Mouse (Mus musculus) MEL (cell line): ENCODE results near the gene Clns1a. TPM values are rescaled to one million over a fixed set of nuclear protein-coding genes. Genes with fewer than 3 reads are reported as not detected.
A peak's percentile ranks its signal among the peaks of the same experiment; 100 is the strongest.

ENCODE experiments used
- DNase-seq: peaks from one replicate; pipeline ENCODE4 v3.0.0; 2011; ENCODE audit warnings: low read depth, low spot score
- H3K27ac ChIP-seq: 2 replicates; pipeline ENCODE4 v1.5.1; 2012; ENCODE audit warnings: low read depth, mild to moderate bottlenecking, control low read depth, low read length, moderate library complexity; ENCODE audit not compliant: control insufficient read depth
- H3K27me3 ChIP-seq, 2 experiments: fragments of 150-350 bp in 1 of 2; sonication (generic) in 1 of 2; 2 replicates each; pipeline ENCODE4 v1.6.1; 2012; ENCODE audit warnings: low read length in 2 of 2, mild to moderate bottlenecking in 2 of 2, improper control_type of control experiment in 1 of 2, moderate library complexity in 1 of 2; ENCODE audit not compliant: insufficient read depth in 2 of 2, control insufficient read depth in 1 of 2
- H3K36me3 ChIP-seq, 2 experiments: 2 replicates each; pipeline ENCODE4 v1.6.1; 2012 to 2014; ENCODE audit warnings: low read length in 2 of 2, improper control_type of control experiment in 1 of 2, inconsistent platforms in 1 of 2, mild to moderate bottlenecking in 1 of 2; ENCODE audit not compliant: insufficient read depth in 2 of 2, control insufficient read depth in 1 of 2
- H3K4me1 ChIP-seq, 2 experiments: fragments of 150-350 bp in 1 of 2; sonication (generic) in 1 of 2; 2 replicates each; pipeline ENCODE4 v1.6.1; 2012; ENCODE audit warnings: low read length in 2 of 2, improper control_type of control experiment in 1 of 2, mild to moderate bottlenecking in 1 of 2; ENCODE audit not compliant: insufficient read depth in 2 of 2, control insufficient read depth in 1 of 2
- H3K4me3 ChIP-seq, 2 experiments: fragments of 150-350 bp in 1 of 2; sonication (generic) in 1 of 2; 2 replicates each; pipeline ENCODE4 v1.5.1; 2012; ENCODE audit warnings: low read depth in 2 of 2, low read length in 2 of 2, mild to moderate bottlenecking in 2 of 2, moderate library complexity in 2 of 2, control low read depth in 1 of 2, improper control_type of control experiment in 1 of 2; ENCODE audit not compliant: control insufficient read depth in 1 of 2, insufficient read depth in 1 of 2
- H3K79me2 ChIP-seq: 2 replicates; pipeline ENCODE4 v1.6.1; 2012; ENCODE audit warnings: mild to moderate bottlenecking, low read length, moderate library complexity; ENCODE audit not compliant: control insufficient read depth, poor library complexity, insufficient read depth
- H3K9ac ChIP-seq: 2 replicates; pipeline ENCODE4 v1.6.1; 2012; ENCODE audit warnings: low read depth, mild to moderate bottlenecking, control low read depth, low read length, moderate library complexity; ENCODE audit not compliant: control insufficient read depth, poor library complexity, severe bottlenecking
- H3K9me3 ChIP-seq: fragments of 150-350 bp; sonication (generic); replicated peaks from 2 replicates; pipeline ENCODE4 v1.6.1; 2012; ENCODE audit warnings: mild to moderate bottlenecking, low read length, improper control_type of control experiment, moderate library complexity; ENCODE audit not compliant: insufficient read depth
- CHD2 ChIP-seq: IDR thresholded peaks from 2 replicates; pipeline ENCODE4 v1.6.1; 2011; ENCODE audit warnings: low read length, improper control_type of control experiment
- E2F4 ChIP-seq: IDR thresholded peaks from 2 replicates; pipeline ENCODE4 v1.6.1; 2011; ENCODE audit warnings: low read depth, low read length, improper control_type of control experiment, borderline replicate concordance
- ELF1 ChIP-seq: IDR thresholded peaks from 2 replicates; pipeline ENCODE4 v1.6.1; 2014; ENCODE audit warnings: low read depth, mild to moderate bottlenecking, inconsistent platforms, low read length, improper control_type of control experiment, moderate library complexity
- EP300 ChIP-seq, 2 experiments: IDR thresholded peaks; 2 replicates each; pipeline ENCODE4 v1.6.1; 2011; ENCODE audit warnings: improper control_type of control experiment in 2 of 2, low read length in 2 of 2, low read depth in 1 of 2, mild to moderate bottlenecking in 1 of 2
- ETS1 ChIP-seq: IDR thresholded peaks from 2 replicates; pipeline ENCODE4 v1.6.1; 2012; ENCODE audit warnings: low read depth, mild to moderate bottlenecking, inconsistent platforms, low read length, improper control_type of control experiment, moderate library complexity
- GABPA ChIP-seq: IDR thresholded peaks from 2 replicates; pipeline ENCODE4 v1.6.1; 2012; ENCODE audit warnings: low read depth, mild to moderate bottlenecking, inconsistent platforms, low read length, improper control_type of control experiment, moderate library complexity
- GATA1 ChIP-seq: IDR thresholded peaks from 2 replicates; pipeline ENCODE4 v1.6.1; 2011; ENCODE audit warnings: low read depth, low read length, improper control_type of control experiment
- KAT2A ChIP-seq: conservative IDR thresholded peaks from 2 replicates; pipeline ENCODE4 v1.6.1; 2012; ENCODE audit warnings: low read depth, low read length, improper control_type of control experiment, inconsistent platforms
- MAFK ChIP-seq: IDR thresholded peaks from 2 replicates; pipeline ENCODE4 v1.6.1; 2011; ENCODE audit warnings: low read depth, mild to moderate bottlenecking, low read length, improper control_type of control experiment, borderline replicate concordance
- NELFE ChIP-seq: IDR thresholded peaks from 2 replicates; pipeline ENCODE4 v1.6.1; 2011; ENCODE audit warnings: low read depth, low read length, improper control_type of control experiment
- POLR2AphosphoS2 ChIP-seq: IDR thresholded peaks from 2 replicates; pipeline ENCODE4 v1.6.1; 2011; ENCODE audit warnings: low read length, improper control_type of control experiment
- RAD21 ChIP-seq: IDR thresholded peaks from 2 replicates; pipeline ENCODE4 v1.6.1; 2011; ENCODE audit warnings: mild to moderate bottlenecking, low read depth, low read length, improper control_type of control experiment
- RCOR1 ChIP-seq: IDR thresholded peaks from 2 replicates; pipeline ENCODE4 v1.6.1; 2012; ENCODE audit warnings: low read depth, mild to moderate bottlenecking, inconsistent platforms, low read length, improper control_type of control experiment
- TAL1 ChIP-seq: IDR thresholded peaks from 2 replicates; pipeline ENCODE4 v1.6.1; 2012; ENCODE audit warnings: mild to moderate bottlenecking, inconsistent platforms, low read length, moderate library complexity, mixed read lengths
- TCF12 ChIP-seq: IDR thresholded peaks from 2 replicates; pipeline ENCODE4 v1.6.1; 2014; ENCODE audit warnings: low read depth, mild to moderate bottlenecking, inconsistent platforms, low read length, improper control_type of control experiment, moderate library complexity
- ZMIZ1 ChIP-seq: IDR thresholded peaks from 2 replicates; pipeline ENCODE4 v1.6.1; 2012; ENCODE audit warnings: low read depth, mild to moderate bottlenecking, inconsistent platforms, low read length, improper control_type of control experiment, moderate library complexity
- ZNF384 ChIP-seq: IDR thresholded peaks from 2 replicates; pipeline ENCODE4 v1.6.1; 2012; ENCODE audit warnings: low read depth, mild to moderate bottlenecking, inconsistent platforms, low read length, improper control_type of control experiment
- polyA plus RNA-seq, 2 experiments: library from polyadenylated mRNA; stranded (reverse) in 1 of 2; unstranded in 1 of 2; fragments of >175 nt in 1 of 2; fragments of >200 nt in 1 of 2; gene quantifications; 2 replicates each; pipeline versions ENCODE4 v1.2.1 to v1.2.4; 2012; ENCODE audit warnings: low replicate concordance in 2 of 2, low read depth in 1 of 2; ENCODE audit not compliant: insufficient read length in 2 of 2, insufficient read depth in 1 of 2, missing spikeins in 1 of 2
- total RNA-seq: library from RNA; depleted of rRNA; stranded (reverse); fragments of 300-350 nt; gene quantifications from 2 replicates; pipeline ENCODE4 v1.2.3, GENCODE M21; 2012

Clns1a gene
- total and polyA plus RNA-seq, 3 experiments: 119 to 140 (median 130) TPM

DNA sequence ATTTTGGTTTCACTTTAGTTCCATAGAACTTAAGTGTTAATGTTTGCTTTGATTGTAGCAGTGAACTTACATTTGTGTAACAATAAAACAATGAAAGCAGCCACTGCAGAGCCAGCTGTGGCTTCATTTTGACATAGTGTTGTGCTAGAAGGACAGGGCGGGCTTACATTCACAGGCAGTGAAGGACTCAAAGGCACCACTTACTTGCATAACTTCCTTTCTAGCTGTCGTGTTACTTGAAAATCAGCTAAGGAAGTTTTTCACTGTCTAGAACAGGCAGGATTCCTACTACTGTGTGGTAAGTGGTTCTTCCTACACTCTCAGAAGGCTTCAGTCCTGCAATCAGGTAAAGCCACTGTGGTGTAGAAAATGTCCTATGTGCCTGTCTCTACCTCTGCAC, 8.6 kb upstream of the Clns1a start:
- TF ChIP-seq KAT2A: no peak
- no peak for TF ChIP-seq ELF1
- TF ChIP-seq EP300 (IDR thresholded peaks at IDR 0.05; ENCODE audit: low read depth in 1 of 2, low read length in 2 of 2): no peak
- no peak for TF ChIP-seq MAFK
- no peak for TF ChIP-seq TAL1
- no peak for TF ChIP-seq GABPA
- no peak for TF ChIP-seq NELFE
- no peak for TF ChIP-seq ZMIZ1
- no peak for TF ChIP-seq RAD21
- TF ChIP-seq, all 39 proteins: peak for 0
- Histone ChIP-seq H3K9ac (no peak overlapping the region), H3K9me3 (no peaks in the 10 kb centered on the region), H3K4me3 (no peak overlapping the region), H3K4me1 (no peaks in the 10 kb centered on the region), H3K27ac (no peak overlapping the region), H3K79me2 (no peaks in the 10 kb centered on the region), H3K36me3 (peaks cover 2 to 8% of the 10 kb centered on the region in 2 experiments), H3K27me3 (no peaks in the 10 kb centered on the region)
- no peak for DNase-seq

DNA sequence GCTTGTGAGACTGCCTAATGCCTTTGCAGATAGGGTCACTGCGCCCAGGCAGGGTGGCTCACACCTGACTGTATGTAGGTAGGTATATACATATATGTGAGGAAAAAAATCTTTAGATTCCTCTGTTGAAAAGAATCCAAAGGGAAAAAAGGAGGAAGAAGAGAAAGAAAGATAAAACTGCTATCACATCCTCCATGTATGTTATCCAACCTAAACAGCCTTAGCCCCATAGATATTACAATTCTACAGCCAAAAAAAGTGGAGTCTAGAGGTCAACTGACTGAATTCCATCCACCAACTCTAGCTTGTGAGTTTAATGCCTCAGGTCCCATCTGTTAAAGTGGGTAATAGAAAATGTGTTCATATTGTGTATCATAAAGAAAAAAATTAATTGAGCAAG, 993 bp upstream of the Clns1a start:
- H3K36me3 ChIP-seq: peaks cover 0 to 30% of the 10 kb centered on the region in 2 experiments; a peak in 3 of 4 replicates
- no peak overlapping the region; the same call in 1 of the 2 replicates for H3K9ac ChIP-seq
- H3K4me3 ChIP-seq: peak overlapping the region in 1 of 2 experiments; percentile 11; a peak in 1 of 4 replicates
- H3K27me3 ChIP-seq: no peaks in the 10 kb centered on the region
- peak; percentile 22 for DNase-seq
- H3K79me2 ChIP-seq: peaks cover 37% of the 10 kb centered on the region
- TF ChIP-seq NELFE: no peak
- peak; percentile 87 for TF ChIP-seq TCF12
- peak; percentile 60; the same call in 1 of the 2 replicates for TF ChIP-seq ETS1
- TF ChIP-seq TAL1: peak; percentile 43
- TF ChIP-seq POLR2AphosphoS2: 0 out of 2 replicates have a peak, but pooled peaks have one; percentile 25
- TF ChIP-seq ZNF384: peak; percentile 57
- peak; percentile 76 for TF ChIP-seq RCOR1
- no peak for TF ChIP-seq E2F4
- TF ChIP-seq GATA1: peak; percentile 90
- peak; percentile 86 to 88 for TF ChIP-seq EP300 (IDR thresholded peaks at IDR 0.05; ENCODE audit: low read depth in 1 of 2, low read length in 2 of 2)
- TF ChIP-seq CHD2: no peak
- TF ChIP-seq MAFK: no peak
- H3K27ac ChIP-seq: peak overlapping the region; percentile 36
- H3K9me3 ChIP-seq: no peaks in the 10 kb centered on the region
- peaks cover 14 to 21% of the 10 kb centered on the region in 2 experiments for H3K4me1 ChIP-seq
